Mouse (Mus musculus): ENCODE measurements around the gene Ggps1.

DNA sequence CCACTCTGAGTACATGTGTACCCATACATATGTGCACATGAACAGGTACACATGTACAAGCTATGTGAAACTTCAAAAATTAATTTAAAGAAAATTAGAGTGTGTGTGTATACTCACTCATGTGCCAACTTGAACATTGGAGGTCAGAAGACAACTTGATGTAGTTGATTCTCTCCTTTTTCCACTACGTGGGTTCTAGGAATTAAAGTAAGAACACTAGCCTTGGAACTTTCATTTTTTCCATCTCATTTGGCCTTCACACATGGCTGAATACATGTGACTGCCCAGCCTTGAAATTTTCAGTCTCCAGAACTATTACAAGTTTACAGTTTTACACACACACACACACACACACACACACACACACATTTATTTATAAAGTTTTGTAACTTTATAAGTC, 6.0 kb upstream of the Ggps1 start:
- TF ChIP-seq TCF12 (IDR thresholded peaks at IDR 0.05; ENCODE audit: insufficient read depth, poor library complexity, severe bottlenecking) (no peak), E2F4 (IDR thresholded peaks at IDR 0.05; ENCODE audit: insufficient read depth) (no peak), POLR2A (IDR thresholded peaks at IDR 0.05; ENCODE audit: insufficient read length, low read depth) (no peak), CEBPB (IDR thresholded peaks at IDR 0.05; ENCODE audit: insufficient read depth, poor library complexity, severe bottlenecking) (no peak), TCF3 (IDR thresholded peaks at IDR 0.05; ENCODE audit: insufficient read length, low read depth) (no peak), REST (IDR thresholded peaks at IDR 0.05; ENCODE audit: insufficient read depth, insufficient read length) (no peak), MAX (IDR thresholded peaks at IDR 0.05; ENCODE audit: low read depth) (no peak)
